Mouse (Mus musculus): ENCODE measurements around the gene Asb16. TPM values are rescaled to one million over a fixed set of nuclear protein-coding genes. Genes with fewer than 3 reads are reported as not detected.

The Asb16 gene
- total and polyA plus RNA-seq, 3 experiments = 0.12 to 0.75 (median 0.45) TPM

DNA sequence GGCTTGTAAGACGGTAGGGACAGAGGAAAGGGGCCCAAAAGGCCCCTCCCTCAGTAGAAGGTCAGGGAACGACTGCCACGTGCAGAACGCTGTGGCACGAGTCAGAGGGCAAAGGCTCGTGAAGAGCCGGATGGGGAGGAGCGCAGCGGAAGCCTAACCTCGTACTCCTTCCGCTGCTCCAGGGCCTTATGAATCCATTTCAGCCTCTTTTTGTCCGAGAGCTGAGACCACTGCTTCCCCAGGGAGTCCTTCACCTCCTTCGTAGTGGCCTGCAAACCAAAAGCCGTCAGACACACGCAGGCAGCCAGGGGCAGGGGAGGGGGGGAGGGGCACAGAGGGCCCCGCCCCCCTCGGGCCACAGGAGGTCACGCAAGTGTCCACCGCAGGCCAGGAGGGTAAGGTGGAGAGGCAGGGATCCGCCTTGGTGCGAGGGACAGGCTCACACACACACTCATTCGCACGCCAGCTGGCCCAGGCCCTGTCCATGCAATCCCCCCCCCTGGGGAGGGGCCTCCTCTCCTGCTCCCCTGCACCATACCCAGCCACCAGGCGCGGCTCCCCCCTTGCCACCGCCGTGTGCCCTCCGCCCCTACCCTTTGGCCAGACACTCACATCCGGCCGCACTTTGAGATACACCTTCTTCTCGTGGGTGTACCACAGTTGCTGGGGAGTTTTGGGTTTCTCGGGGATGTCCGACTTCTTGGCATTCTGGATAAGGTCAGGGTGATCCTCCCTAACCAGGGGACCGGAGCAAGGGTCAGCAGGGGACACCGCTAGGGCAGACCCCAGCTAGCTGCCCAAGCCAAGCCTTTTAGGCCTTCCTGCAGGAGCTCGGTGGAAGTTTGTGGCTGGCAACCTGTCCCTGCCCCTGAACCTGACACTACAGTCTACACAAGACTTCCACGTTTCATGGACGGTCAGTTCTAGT is 42.5 kb downstream of the Asb16 start:
- peak; percentile 69 for DNase-seq

DNA sequence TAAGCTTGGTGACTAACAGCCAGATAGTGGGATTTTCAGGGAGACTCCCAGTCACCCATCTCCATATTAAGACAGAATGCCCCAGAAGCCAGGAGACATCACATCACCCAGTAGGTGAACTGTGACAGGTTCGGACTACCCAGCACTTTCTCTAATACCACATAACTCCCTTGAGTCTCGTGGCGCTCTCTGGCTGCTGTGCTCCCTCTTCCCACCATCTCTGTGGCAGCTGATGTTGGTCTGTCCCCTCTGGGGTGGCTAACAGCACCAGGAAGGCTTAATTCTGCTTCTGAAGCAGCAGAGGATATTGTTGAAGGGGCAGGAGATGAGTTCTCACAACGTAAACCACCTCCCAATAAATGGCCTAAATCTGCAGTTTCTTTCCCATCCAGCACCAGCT is 43.4 kb downstream of the Asb16 start:
- peak; percentile 6 for DNase-seq

DNA sequence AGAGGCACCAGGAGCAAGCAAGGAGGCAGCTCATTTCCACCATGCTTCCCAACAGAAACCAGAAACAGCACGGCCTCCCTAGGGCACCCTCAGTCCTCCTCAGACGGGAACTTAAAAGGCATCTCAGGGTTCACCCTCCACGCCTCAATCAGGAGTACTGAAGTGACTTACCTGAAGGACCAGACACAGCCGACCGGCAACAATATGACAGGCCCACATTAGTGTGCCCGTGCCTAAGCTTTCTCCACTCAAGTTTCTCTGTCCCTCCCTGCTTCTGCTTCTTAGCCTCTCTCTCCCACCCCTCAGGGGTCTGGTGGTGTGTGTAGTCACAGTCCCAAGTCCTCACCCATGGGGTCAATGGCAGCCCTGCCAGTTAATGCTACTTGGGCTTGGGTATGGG is 44.0 kb downstream of the Asb16 start:
- no peak for DNase-seq

DNA sequence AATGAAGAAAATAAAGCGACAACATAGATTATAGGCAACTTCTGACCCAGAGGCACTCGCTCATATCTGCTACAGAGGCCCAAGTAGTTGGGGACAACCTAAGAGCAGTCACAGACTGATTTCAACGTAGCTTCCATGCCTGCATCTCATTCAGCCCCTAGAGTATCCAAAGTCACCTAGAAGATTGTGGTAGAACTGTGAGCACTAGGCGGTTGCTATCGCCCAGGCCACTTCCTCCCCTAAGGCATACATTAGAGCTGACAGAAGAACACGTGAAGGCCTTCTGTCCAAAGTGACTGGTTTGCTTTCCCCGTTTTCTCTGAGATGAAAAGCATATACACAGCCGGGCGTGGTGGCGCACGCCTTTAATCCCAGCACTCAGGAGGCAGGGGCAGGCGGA is 45.8 kb downstream of the Asb16 start:
- no peak for DNase-seq

DNA sequence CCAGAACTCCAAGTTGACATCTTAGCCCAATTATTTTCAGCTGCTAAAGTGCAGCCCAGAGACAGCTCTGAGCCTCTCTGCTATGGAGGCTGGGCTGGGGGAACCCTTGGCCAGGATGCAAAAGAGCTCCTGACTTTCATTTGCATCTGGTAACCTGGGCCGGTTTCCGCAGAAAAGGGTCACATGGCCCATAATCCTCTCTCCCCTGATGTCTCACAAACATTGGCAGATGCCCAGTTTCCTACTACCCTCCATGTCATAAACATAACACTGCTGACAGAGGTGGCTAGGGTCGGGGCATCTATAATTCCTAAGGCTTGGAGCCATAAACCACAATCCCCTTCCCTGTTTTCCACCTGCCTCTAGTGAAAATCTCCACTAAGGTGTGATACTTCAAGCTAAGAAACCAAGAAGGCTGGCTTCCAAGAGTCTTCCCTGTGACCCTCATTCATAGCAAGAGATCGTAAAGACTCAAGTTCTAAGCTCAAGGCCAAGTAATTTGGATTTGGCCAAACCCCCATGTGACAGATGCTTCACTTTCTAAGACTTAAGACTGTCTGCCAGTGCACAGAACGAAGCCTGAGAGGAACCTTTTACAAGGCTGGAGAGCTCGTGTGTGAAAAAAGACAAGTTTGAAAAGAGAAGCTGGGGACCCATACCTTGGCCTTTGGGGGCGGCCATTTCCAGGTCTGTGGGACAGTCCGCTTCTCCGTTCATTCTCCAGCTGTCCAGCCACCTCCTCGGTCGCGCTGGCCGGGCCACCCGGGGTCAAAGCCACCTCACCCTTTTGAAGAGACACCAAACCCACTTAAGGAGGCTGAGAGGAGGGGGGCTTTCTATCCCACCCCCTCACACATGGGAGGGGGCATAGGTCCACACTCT is 47.4 kb downstream of the Asb16 start:
- DNase-seq = no peak

DNA sequence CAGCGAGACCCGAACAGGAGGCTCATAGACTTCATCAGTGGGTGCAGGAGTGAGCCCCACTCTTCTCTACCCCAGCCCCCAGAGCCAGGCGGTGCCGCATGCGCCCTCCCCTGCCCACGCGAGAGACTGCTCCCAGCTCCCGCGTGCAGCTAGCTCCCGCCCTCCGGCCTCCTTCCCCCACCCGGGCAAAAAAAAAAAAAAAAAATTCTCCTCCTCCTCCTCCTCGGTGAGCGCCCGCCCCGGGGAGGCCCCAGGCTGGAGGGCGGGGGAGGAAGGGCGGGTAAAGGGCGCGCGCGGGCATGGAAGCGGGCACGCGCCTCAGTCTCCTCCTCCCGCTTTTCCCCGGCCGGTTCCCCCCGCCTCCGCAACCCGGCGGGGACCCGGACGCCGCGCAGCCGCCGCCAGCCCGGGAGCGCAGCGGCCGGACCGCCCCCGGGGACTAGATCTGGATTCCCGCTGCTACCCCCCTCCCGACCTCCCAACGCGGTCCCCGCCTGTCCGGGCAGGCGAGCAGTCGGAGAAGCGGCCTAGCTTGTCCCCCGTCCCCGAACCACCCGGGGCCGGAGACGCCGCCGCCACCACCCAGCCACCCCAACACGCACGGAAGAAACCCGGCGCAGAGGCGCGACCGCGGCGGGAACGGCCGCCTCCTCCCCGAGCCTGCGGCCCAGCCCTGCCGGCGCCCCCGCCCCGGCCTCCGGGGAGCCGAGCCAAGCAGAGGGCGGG is 48.2 kb downstream of the Asb16 start:
- DNase-seq = peak; percentile 97

DNA sequence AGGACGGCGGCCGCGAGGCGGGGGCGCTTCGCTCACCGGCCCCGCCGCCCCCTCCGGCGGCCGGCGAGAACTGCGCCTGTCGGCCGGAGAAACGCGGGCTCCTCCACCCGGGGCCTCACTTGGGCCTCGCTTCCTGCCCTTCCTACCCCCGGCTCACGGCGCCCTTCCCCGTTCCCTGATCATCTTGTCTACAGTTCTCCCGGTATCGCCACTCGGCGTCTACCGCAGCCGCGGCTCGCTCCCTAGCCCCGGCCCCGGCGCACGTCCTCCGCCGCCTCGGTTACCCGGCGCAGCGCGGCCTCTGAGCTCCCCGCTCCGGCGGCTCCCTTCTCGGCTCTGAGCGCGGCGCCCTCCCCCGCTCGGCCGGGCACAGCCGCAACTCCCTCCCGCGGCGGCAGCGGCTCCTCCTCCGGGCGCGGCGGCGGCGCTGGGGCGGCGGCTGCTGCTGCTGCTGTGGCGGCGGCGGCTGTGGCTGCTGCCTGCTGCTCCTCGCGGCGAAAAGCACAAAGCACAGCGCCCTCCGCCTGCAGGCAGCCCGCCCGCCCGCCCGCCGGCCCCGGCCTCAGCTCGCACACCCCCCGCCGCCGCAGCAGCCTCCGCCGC is 48.9 kb downstream of the Asb16 start:
- DNase-seq = no peak

DNA sequence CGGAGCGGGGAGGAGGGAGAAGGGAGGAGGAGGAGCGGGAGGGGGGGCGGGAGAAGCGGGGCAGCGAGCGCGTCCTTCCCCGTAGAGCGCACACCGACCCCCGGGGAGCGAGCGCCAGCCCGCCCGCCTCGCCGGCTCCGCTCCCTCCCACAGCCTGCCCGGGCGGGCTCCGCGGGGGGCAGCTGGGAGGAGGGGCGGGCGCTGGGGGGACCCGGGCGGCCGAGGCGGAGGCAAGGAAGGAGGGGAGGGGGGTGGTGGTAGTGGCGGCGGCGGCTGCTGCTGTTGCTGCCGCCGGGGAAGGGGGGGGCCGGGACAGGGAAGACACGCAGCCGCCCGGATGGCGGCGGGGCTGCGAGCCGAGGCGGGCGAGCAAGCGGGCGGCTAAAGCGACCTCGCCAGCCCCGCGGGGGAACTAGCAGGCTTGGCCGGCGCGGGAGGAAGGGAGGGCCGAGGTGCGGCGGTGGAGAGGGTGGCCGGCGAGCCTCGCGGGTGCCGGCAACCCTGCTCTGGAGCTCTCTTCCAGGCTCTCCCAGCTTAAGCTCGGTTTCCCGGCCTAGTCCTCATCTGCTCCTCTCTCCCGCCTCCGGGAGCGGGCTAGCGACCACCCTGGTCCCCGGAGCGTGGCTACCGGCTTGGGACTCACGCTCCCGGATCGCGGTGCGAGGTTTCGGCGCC is 49.5 kb downstream of the Asb16 start:
- peak; percentile 91 for DNase-seq

DNA sequence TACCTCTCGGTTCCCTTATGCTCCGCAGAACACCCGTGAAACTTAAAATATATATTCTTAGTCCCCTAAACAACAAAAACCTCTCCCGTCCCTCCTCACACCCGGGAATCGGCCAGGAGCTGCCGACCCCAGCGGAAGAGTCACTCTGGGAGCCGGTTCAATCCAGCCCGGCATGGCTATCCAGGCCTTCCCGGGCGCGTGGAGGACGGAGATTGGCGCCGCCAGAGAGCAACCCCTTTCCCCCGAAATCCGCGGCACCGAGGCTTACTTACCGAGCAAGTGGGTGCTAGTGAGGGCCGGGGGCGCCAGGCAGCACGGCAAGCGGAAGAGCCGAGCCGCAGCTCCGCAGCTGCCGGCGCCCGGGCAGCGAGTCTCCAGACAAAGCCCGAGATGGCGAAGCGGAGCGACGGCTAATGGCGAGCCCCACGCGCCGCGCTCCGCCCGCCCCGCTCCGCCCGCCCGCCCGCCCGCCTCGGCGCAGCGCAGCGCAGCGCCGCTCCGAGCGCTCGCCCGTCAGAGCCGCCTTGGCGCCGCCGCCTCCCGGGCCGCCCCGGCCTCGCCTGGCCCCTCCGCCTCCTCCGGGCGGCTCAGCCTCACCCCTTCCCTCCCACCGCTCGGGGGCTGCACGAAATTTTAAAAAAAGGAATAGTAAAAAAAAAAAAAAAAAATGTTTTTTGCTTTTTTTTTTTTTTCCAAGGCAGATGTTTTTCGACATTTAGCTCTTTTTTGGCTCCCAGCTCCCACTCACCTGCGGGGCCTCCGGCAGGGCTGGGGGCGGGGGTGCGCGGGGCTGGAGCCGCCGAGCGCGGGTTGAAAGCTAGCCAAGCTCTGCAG is 50.2 kb downstream of the Asb16 start:
- DNase-seq = peak; percentile 80

DNA sequence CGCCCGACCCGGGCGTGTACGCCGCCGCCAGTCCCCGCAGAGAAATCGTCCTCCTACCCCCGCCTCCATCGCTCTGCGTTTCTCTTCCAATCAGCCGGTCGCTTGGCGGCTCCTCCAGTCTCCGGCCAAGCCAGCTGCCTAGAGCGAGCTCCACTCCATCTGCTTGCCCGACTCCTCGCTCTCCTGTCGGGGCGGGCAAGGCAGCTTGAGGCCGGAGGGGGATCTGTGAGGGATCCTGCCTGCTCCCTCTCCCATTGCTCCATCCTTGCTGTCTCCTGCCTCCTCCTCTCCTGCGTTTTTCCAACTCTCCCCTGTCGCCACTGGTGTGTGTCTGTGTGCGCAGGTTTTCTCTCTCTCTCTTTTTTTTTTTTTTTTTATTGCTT is 50.9 kb downstream of the Asb16 start, which contains the start of gene Ubtf:
Gene Ubtf (minus strand): TSS at position 333 of the 383 bp plus-strand sequence.
- DNase-seq = peak; percentile 91

DNA sequence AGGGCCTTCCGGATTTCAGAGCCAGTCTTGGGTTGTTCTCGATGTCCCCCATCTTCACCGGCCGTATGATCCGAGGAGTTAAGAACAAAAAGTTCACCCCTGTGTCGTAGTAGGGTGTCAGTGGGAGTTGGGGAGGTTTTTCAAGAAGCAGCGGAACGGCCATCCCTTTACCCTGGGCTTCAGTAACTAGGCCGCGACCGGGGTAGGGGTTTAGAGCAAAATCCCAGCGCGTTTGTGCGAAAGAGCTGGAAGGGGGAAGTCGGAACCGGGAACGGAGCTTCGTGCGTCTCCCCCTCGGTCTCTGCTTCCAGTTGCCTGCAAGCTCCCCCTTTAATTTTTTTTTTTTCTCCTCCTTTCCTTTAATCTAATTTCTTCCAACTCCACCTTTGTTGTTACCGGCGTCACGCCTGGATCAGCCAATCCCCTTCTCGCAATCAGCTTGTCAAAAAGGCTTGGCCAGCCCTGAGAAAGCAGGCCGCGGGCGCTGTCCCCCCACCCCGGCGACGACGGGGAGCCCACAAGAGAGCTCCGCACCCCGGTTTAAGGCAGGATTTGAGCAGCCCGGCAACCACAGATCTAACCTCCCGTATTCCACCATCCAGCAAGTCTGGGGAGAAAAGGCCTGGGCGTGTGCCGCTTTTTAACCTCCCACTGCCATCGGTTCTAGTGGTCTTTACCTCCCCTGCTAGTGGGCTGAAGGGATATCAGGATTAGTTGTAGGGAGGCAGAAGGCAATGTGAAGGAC is 51.6 kb downstream of the Asb16 start:
- peak; percentile 93 for DNase-seq

DNA sequence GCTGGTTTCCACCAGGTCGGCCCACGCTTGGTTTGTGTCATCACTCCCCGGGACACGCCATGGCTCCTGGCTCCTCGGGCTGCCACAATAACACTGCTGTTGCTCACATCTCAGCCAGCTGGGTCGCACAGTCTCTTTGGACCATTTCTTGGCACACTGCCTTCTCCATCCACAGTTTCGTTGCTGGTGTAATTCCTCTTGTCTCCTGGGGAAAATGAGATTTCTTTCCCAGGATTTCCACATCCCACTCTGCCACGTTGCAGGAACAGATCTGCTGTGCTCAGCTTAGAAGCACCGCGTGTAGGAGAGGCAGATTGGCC is 52.1 kb downstream of the Asb16 start:
- DNase-seq = peak; percentile 83

DNA sequence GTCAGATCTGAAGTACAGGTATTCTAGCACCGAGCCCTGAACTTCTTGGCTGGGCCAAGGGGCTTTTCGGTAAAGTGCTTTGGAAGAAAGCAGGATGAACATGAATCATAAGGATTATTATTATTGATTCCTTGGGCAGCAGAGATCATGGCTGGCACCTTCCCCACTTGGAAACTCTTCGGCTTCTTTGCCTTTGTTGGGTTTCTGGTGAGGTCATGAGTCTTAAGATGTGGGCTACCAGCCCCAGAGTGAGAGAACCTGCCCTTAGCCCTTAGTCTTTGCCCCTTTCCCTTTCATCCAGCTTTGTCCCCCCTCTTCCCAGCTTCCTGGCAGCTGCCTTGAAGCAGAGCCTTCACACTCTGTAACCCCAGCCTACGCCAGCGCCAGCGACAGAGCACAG is 53.4 kb downstream of the Asb16 start:
- DNase-seq = no peak

DNA sequence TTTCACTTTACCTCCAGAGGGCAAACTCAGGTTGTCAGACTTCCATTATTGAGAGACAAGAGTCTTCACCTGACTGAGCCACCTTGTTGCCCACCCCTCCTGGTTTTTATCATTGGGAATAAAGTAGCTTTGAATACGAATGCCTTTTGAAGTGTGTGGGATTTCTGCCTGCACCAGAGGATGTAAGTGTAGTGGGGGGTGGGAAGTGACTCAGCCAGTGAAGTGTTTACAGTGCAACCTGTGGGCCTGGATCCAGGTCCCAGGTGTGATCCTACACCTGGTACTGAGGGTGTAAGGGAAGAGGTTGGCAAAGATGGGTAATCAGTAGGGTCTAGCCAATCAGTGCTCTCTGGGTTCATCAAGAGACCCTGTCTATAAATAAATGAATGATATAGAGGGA is 55.0 kb downstream of the Asb16 start:
- DNase-seq = no peak

DNA sequence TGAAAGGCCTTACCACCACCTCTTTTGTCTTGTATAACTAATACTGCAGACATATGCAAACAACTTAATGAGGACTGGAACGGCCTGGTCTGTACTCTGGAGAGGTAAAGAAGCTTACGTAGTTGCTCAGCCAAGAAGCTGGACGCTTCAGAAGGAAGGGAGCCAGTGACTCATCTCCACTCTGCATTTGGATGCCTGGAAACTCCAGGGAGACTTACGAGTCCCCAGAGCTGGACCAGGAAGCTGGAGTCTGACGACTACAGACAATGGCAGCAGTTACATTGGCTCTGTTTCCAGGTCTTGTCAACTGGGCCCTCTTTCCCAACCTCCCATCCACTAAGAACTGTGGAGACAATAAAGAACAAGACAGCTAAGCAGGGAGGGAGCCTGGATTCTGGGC is 58.7 kb downstream of the Asb16 start:
- no peak for DNase-seq

DNA sequence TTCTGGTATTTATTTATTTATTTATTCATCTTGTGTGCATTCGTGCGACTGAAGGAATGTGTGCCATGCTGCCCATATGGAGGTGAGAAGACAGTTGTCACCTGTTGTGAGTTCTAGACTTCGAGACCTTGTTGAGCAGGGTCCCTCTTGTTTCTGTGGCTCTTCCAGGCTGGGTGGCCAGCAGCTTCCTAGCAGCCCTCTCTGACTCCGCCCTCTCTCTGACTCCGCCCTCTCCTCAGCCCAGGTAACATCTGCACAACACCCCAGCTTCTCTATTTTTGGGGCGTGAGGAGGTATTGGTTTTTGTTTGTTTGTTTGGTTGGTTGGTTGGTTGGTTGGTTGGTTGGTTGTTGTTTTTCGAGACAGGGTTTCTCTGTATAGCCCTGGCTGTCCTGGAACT is 59.3 kb downstream of the Asb16 start:
- no peak for DNase-seq
